Mouse (Mus musculus): ENCODE results near the gene Fcho2. TPM values are rescaled to one million over a fixed set of nuclear protein-coding genes. Genes with fewer than 3 reads are reported as not detected.

Gene Fcho2
- polyA plus RNA-seq, 2 experiments: 14.3 to 17.7 TPM

- Histone ChIP-seq H3K4me3 (ENCODE audit: insufficient read depth in 1 of 2, low read depth in 2 of 2, low read length in 2 of 2) (no peak overlapping the region), H3K27me3 (ENCODE audit: control insufficient read depth, insufficient read depth, low read length) (no peaks in the 10 kb centered on the region), H3K27ac (no peak overlapping the region), H3K9me3 (ENCODE audit: control insufficient read depth, low read length) (no peaks in the 10 kb centered on the region), H3K4me2 (ENCODE audit: low read depth) (no peak overlapping the region), H3K9ac (replicated peaks) (no peak overlapping the region), H3K36me3 (replicated peaks; ENCODE audit: control insufficient read depth, insufficient read depth, low read depth) (peaks cover 32% of the 10 kb centered on the region), H3K4me1 (replicated peaks; ENCODE audit: control insufficient read depth in 2 of 2, insufficient read depth in 2 of 2, low read length in 1 of 2) (peaks cover 7 to 14% of the 10 kb centered on the region in 2 experiments)
- no peak for ATAC-seq (ENCODE audit: insufficient read depth)
- no peak for TF ChIP-seq EP300 (IDR thresholded peaks at IDR 0.05; ENCODE audit: low read depth)
- TF ChIP-seq CTCF (IDR thresholded peaks at IDR 0.05; ENCODE audit: low read depth): no peak
- DNase-seq (ENCODE audit: low read depth in 3 of 3, low spot score in 3 of 3): no peak
- WGBS (ENCODE audit: insufficient replicate concordance): 71% methylated on average over 6 of the region's 6 CpGs
Measured at GRCm38 (mm10) chr13:98743214-98743613, 72.0 kb downstream of the Fcho2 start.

GRCm38 (mm10) chr13:98738213-98738612 lies 77.0 kb downstream of the Fcho2 start:
- Histone ChIP-seq H3K9ac (replicated peaks) (no peak overlapping the region), H3K9me3 (ENCODE audit: control insufficient read depth, low read length) (no peaks in the 10 kb centered on the region), H3K4me3 (ENCODE audit: insufficient read depth in 1 of 2, low read depth in 2 of 2, low read length in 2 of 2) (no peak overlapping the region), H3K27me3 (ENCODE audit: control insufficient read depth, insufficient read depth, low read length) (no peaks in the 10 kb centered on the region), H3K27ac (no peak overlapping the region), H3K4me1 (replicated peaks; ENCODE audit: control insufficient read depth in 2 of 2, insufficient read depth in 2 of 2, low read length in 1 of 2) (no peaks in the 10 kb centered on the region; a peak in 1 of 4 replicates), H3K36me3 (replicated peaks; ENCODE audit: control insufficient read depth, insufficient read depth, low read depth) (peaks cover 22% of the 10 kb centered on the region), H3K4me2 (ENCODE audit: low read depth) (no peak overlapping the region)
- ATAC-seq (ENCODE audit: insufficient read depth): no peak
- no peak for DNase-seq (ENCODE audit: low read depth in 3 of 3, low spot score in 3 of 3)
- TF ChIP-seq EP300 (IDR thresholded peaks at IDR 0.05; ENCODE audit: low read depth): peak; percentile 20; the same call in 1 of the 2 replicates
- TF ChIP-seq CTCF (IDR thresholded peaks at IDR 0.05; ENCODE audit: low read depth): no peak
- WGBS (ENCODE audit: insufficient replicate concordance): 73% methylated on average over 2 of the region's 2 CpGs

GRCm38 (mm10) chr13:98733292-98733691 lies 82.0 kb downstream of the Fcho2 start:
- ATAC-seq (ENCODE audit: insufficient read depth): peak; percentile 31; the same call in 1 of the 2 replicates
- 19% methylated on average over 3 of the region's 3 CpGs for WGBS (ENCODE audit: insufficient replicate concordance)
- Histone ChIP-seq H3K27me3 (ENCODE audit: control insufficient read depth, insufficient read depth, low read length) (no peaks in the 10 kb centered on the region), H3K27ac (no peak overlapping the region), H3K9me3 (ENCODE audit: control insufficient read depth, low read length) (no peaks in the 10 kb centered on the region), H3K36me3 (replicated peaks; ENCODE audit: control insufficient read depth, insufficient read depth, low read depth) (peaks cover 55% of the 10 kb centered on the region), H3K4me1 (replicated peaks; ENCODE audit: control insufficient read depth in 2 of 2, insufficient read depth in 2 of 2, low read length in 1 of 2) (no peaks in the 10 kb centered on the region), H3K4me2 (ENCODE audit: low read depth) (no peak overlapping the region), H3K4me3 (ENCODE audit: insufficient read depth in 1 of 2, low read depth in 2 of 2, low read length in 2 of 2) (no peak overlapping the region), H3K9ac (replicated peaks) (no peak overlapping the region)
- TF ChIP-seq CTCF (IDR thresholded peaks at IDR 0.05; ENCODE audit: low read depth) (no peak), EP300 (IDR thresholded peaks at IDR 0.05; ENCODE audit: low read depth) (no peak)
- DNase-seq (ENCODE audit: low read depth in 3 of 3, low spot score in 3 of 3): no peak

GRCm38 (mm10) chr13:98729271-98730062 lies 85.8 kb downstream of the Fcho2 start:
- Histone ChIP-seq H3K4me1 (replicated peaks; ENCODE audit: control insufficient read depth in 2 of 2, insufficient read depth in 2 of 2, low read length in 1 of 2) (no peaks in the 10 kb centered on the region), H3K36me3 (replicated peaks; ENCODE audit: control insufficient read depth, insufficient read depth, low read depth) (peaks cover 64% of the 10 kb centered on the region), H3K4me3 (ENCODE audit: insufficient read depth in 1 of 2, low read depth in 2 of 2, low read length in 2 of 2) (no peak overlapping the region), H3K27me3 (ENCODE audit: control insufficient read depth, insufficient read depth, low read length) (no peaks in the 10 kb centered on the region), H3K27ac (no peak overlapping the region), H3K9ac (replicated peaks) (no peak overlapping the region), H3K4me2 (ENCODE audit: low read depth) (no peak overlapping the region), H3K9me3 (ENCODE audit: control insufficient read depth, low read length) (no peaks in the 10 kb centered on the region)
- 71% methylated on average over 1 of the region's 1 CpGs for WGBS (ENCODE audit: insufficient replicate concordance)
- no peak for TF ChIP-seq EP300 (IDR thresholded peaks at IDR 0.05; ENCODE audit: low read depth)
- TF ChIP-seq CTCF (IDR thresholded peaks at IDR 0.05; ENCODE audit: low read depth): no peak
- ATAC-seq (ENCODE audit: insufficient read depth) (no peak), DNase-seq (ENCODE audit: low read depth in 3 of 3, low spot score in 3 of 3) (no peak)

GRCm38 (mm10) chr13:98726494-98726893 lies 88.8 kb downstream of the Fcho2 start:
- no peaks in the 10 kb centered on the region for H3K9me3 ChIP-seq (ENCODE audit: control insufficient read depth, low read length)
- peak; percentile 67 for TF ChIP-seq CTCF (IDR thresholded peaks at IDR 0.05; ENCODE audit: low read depth)
- no peak for TF ChIP-seq EP300 (IDR thresholded peaks at IDR 0.05; ENCODE audit: low read depth)
- H3K4me3 ChIP-seq (ENCODE audit: insufficient read depth in 1 of 2, low read depth in 2 of 2, low read length in 2 of 2): no peak overlapping the region
- no peak overlapping the region for H3K4me2 ChIP-seq (ENCODE audit: low read depth)
- DNase-seq (ENCODE audit: low read depth in 3 of 3, low spot score in 3 of 3): no peak
- H3K9ac ChIP-seq (replicated peaks): no peak overlapping the region
- no peak overlapping the region for H3K27ac ChIP-seq
- peaks cover 0 to 4% of the 10 kb centered on the region in 2 experiments; a peak in 2 of 4 replicates for H3K4me1 ChIP-seq (replicated peaks; ENCODE audit: control insufficient read depth in 2 of 2, insufficient read depth in 2 of 2, low read length in 1 of 2)
- ATAC-seq (ENCODE audit: insufficient read depth): peak; percentile 47; the same call in 1 of the 2 replicates
- WGBS (ENCODE audit: insufficient replicate concordance): 58% methylated on average over 4 of the region's 4 CpGs
- no peaks in the 10 kb centered on the region for H3K27me3 ChIP-seq (ENCODE audit: control insufficient read depth, insufficient read depth, low read length)
- peaks cover 43% of the 10 kb centered on the region for H3K36me3 ChIP-seq (replicated peaks; ENCODE audit: control insufficient read depth, insufficient read depth, low read depth)
